Mouse (Mus musculus) gastrocnemius, postnatal 36 days (tissue): ENCODE data around the gene Zwilch. TPM values are rescaled to one million over a fixed set of nuclear protein-coding genes. Genes with fewer than 3 reads are reported as not detected.

ENCODE experiments used
- DNase-seq, 2 experiments: peaks; one replicate each; pipeline ENCODE4 v3.0.0; 2022
- intact Hi-C: fragments of 180-260 bp; cut with DNase I; formaldehyde crosslinking; loops from one replicate; pipeline ENCODE4 v1.15.1; 2025
- total RNA-seq, 2 experiments: library from RNA; stranded (reverse); gene quantifications; 2 replicates each; pipeline ENCODE4 v1.2.3; 2021

Zwilch gene
- total RNA-seq, 2 experiments from 2014 or later, result 0.52 to 0.79 TPM

GRCm38 (mm10) chr9:64119898-64120297 lies 53.0 kb downstream of the Zwilch start:
- DNase-seq, result peak in 1 of 2 experiments; percentile 40
- intact Hi-C loops, result loop anchor here (5.0 kb wide), 1 partner anchor 132 kb away; the partner anchor contains the start of gene Map2k1

- DNase-seq, result no peak
- intact Hi-C loops, result no loop called here
Observed at GRCm38 (mm10) chr9:64116876-64117275, 56.0 kb downstream of the Zwilch start, which contains the start of gene Lctl. Lctl (plus strand) TSS chr9:64117147.

- intact Hi-C loops, result no loop called here
- no peak for DNase-seq
Observed at GRCm38 (mm10) chr9:64115756-64116155, 57.1 kb downstream of the Zwilch start.

GRCm38 (mm10) chr9:64114646-64115045 lies 58.3 kb downstream of the Zwilch start:
- intact Hi-C loops, result no loop called here
- no peak for DNase-seq

- DNase-seq, result no peak
- intact Hi-C loops, result no loop called here
Observed at GRCm38 (mm10) chr9:64110502-64110901, 62.4 kb downstream of the Zwilch start.

GRCm38 (mm10) chr9:64105301-64105700 lies 67.6 kb downstream of the Zwilch start:
- intact Hi-C loops, result no loop called here
- no peak for DNase-seq

- intact Hi-C loops, result loop anchor here (1.0 kb wide), 1 partner anchor 185 kb away; no protein-coding TSS in a partner anchor
Observed at GRCm38 (mm10) chr9:64100442-64100841, 72.5 kb downstream of the Zwilch start.

GRCm38 (mm10) chr9:64098282-64098681 lies 74.6 kb downstream of the Zwilch start:
- intact Hi-C loops, result no loop called here

More at GRCm38 (mm10) chr9:64100442-64100841, 72.5 kb downstream of the Zwilch start:
- peak; percentile 66 to 74 for DNase-seq

GRCm38 (mm10) chr9:64094083-64094482 lies 78.8 kb downstream of the Zwilch start:
- intact Hi-C loops, result no loop called here
- no peak for DNase-seq

More at GRCm38 (mm10) chr9:64098282-64098681, 74.6 kb downstream of the Zwilch start:
- no peak for DNase-seq

GRCm38 (mm10) chr9:64089004-64089403 lies 83.9 kb downstream of the Zwilch start:
- intact Hi-C loops, result loop anchor here (2.0 kb wide), 1 partner anchor 64 kb away; no protein-coding TSS in a partner anchor
- peak in 1 of 2 experiments; percentile 32 for DNase-seq

- intact Hi-C loops, result loop anchor here (2.0 kb wide), 1 partner anchor 64 kb away; no protein-coding TSS in a partner anchor
- DNase-seq, result no peak
Observed at GRCm38 (mm10) chr9:64088346-64088745, 84.6 kb downstream of the Zwilch start.

GRCm38 (mm10) chr9:64087461-64088235 lies 85.3 kb downstream of the Zwilch start:
- DNase-seq, result peak; percentile 53 to 56
- intact Hi-C loops, result loop anchor here (1.0 to 2.0 kb wide), 4 partner anchors 63 to 171 kb away; no protein-coding TSS in a partner anchor

Other genes starting within 250 kb of the Zwilch start
- gene Smad6, start 151.0 kb downstream of the Zwilch start, total RNA-seq, result 1 to 10 TPM; 3.3 to 4.0 TPM
- gene Lctl, start 56.0 kb downstream of the Zwilch start, total RNA-seq, result not detected
- gene Rpl4, start 271 bp upstream of the Zwilch start, total RNA-seq, result 100 to 1,000 TPM; 436 to 550 TPM
- 10 to 100 TPM; 17.7 to 18.9 TPM for gene Snapc5, start 6.2 kb upstream of the Zwilch start, total RNA-seq
- gene Uchl4, start 62.1 kb upstream of the Zwilch start, total RNA-seq, result 1 to 10 TPM; 1.3 to 2.2 TPM
- 10 to 100 TPM; 48.1 to 50.7 TPM for gene Map2k1, start 80.5 kb upstream of the Zwilch start, total RNA-seq
- gene Tipin, start 108.5 kb upstream of the Zwilch start, total RNA-seq, result 10 to 100 TPM in 1 of 2 experiments, 1 to 10 TPM in 1; 7.1 to 11.0 TPM
- gene Dis3l, start 168.2 kb upstream of the Zwilch start, total RNA-seq, result 10 to 100 TPM; 20.4 to 21.0 TPM
- gene Megf11, start 212.5 kb upstream of the Zwilch start, total RNA-seq, result under 1 TPM; 0.31 to 0.35 TPM